Mouse (Mus musculus) spleen, adult 12 weeks (tissue): ENCODE results near the gene Gm20777.
"Not testable (repeated sequence)": the region's sequence is repeated elsewhere in the genome, so short reads cannot be mapped to it uniquely, and the experiment has no call there.

Source experiments
- DNase-seq: peaks from one replicate; pipeline ENCODE4 v3.0.0; 2022; ENCODE audit warnings: low spot score

Gm20777 gene

DNA sequence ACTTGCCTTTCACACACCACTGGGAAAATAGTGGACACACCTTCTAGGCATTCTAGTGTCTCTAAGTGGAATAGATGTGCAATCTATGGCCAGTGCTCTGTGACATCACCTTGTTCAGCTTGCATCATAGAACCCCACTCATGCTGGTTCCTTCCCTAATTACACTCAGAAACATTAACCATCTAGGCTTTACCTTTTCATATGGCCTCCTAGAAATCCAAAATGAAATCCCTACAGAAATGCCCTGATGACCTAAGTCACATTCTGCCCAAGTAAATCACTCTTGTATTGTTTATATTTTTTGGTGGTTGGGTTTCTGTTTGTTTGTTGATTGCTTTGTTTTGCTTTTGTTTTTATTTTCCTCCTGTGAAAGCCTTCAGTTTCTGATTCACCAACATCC is at the start of gene Gm20777:
Gene Gm20777 (minus strand): TSS at position 101 of the 400 bp plus-strand sequence.
- not testable (repeated sequence) for DNase-seq

DNA sequence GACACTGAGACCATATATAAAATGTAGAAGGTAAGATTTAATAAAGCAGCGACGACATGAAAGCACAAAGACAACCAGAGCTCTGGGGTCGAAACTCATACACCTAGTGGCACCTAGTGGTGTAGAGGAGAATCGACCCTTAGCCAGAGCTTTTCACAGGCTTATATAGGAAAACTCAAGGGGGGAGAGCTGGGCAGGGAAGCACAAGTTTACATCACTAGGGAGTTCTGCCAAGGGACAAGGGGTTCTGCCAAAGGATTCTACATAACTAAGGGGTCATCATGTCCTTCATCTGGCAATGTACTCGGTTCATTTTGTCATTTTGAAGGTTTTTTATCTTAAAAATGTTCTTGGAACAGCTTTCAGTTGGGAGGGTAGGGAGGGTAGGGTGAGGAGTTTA is 42.7 kb downstream of the Gm20777 start:
- DNase-seq = not testable (repeated sequence)

DNA sequence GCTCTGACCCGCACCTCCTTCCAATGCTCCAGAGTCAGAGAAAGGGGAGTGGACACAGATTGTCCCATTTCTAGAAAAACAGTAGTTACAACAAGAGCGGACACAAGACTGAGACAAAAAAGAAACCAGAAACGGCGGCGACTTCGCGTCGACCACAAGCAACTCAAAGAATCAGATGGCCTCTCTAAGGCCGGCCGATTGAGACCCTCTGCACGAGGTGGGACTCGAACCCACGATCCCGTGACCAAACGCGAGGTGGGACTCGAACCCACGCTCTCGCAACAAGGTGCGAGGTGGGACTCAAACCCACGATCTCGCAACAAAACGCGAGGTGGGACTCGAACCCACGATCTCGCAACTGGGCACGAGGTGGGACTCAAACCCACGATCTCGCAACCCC is 43.5 kb downstream of the Gm20777 start:
- DNase-seq = not testable (repeated sequence)

DNA sequence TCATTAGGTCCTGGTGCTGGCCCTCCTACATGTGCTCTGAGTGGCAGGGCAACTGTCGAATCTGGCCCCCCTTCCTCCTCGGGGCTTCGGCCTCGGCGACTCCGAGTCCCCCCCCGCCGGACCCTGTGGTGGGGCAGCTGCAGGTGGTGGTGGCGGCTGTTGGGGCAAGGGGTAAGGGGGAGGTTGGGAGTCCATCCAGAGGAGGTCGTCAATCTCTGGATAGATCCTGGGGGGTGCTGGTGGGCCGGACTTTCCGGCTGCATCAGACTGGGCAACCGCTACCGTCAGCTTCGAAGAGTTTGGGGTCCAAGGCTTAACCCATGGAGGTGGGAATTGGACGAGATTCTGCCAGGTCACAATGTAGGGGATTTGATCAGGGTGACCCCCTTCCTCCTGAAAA is 44.0 kb downstream of the Gm20777 start:
- not testable (repeated sequence) for DNase-seq

DNA sequence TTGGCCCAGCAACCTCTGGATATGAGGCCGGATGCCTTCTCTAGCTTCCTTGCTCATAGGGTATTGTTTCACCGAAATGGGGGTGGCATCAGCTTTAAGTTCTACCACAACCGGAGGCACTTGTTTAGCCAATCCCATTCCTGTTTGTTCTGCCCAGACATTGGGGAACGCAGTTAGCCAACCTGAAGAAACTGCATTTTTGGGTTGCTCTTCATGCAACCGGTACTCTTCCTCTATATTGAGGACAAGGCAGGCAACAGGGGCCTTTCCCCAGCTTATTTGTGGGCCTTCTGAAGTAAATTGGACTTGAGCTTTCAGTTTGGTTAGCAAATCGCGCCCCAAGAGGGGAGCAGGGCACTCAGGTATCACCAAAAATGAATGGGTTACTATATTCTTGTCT is 45.6 kb downstream of the Gm20777 start:
- not testable (repeated sequence) for DNase-seq
